ENCODE assay signal across 10 mouse cellular contexts in genomic region chr19:45013581-45014225, GRCm38 (mm10). TPM values are rescaled to one million over a fixed set of nuclear protein-coding genes. Genes with fewer than 3 reads are reported as not detected.
A peak's percentile ranks its signal among the peaks of the same experiment; 100 is the strongest.
DNase-seq lines count a peak whose midpoint lies in the region; ATAC-seq and TF ChIP-seq lines count a peak whose summit lies in the region.
"Had no signal": no experiment of that assay in that cellular context is flagged by ENCODE, and none has a peak within 500 bp of the region (broad histone marks: within the 10 kb centered on the region; RNA-seq: fewer than 3 reads in every experiment).

No protein-coding gene starts in this region.

- peak overlapping the region; percentile 52; the same call in 1 of the 2 replicates for H3K27ac ChIP-seq in heart, adult 2 months
- peak overlapping the region; percentile 99 for H3K27ac ChIP-seq in lung, embryonic 15.5 days
- peak overlapping the region; percentile 97 for H3K27ac ChIP-seq in intestine, embryonic 14.5 days (ENCODE audit: low read depth)
- H3K27ac ChIP-seq in small intestine, adult 2 months (ENCODE audit: insufficient read depth, low read depth, low read length) = peak overlapping the region; percentile 90

- H3K4me3 ChIP-seq in heart, adult 2 months = no peak overlapping the region
- H3K4me3 ChIP-seq in lung, embryonic 15.5 days = no peak overlapping the region
- H3K4me3 ChIP-seq in intestine, embryonic 14.5 days (ENCODE audit: low read depth, low read length) = 0 out of 2 replicates have a peak overlapping the region, but pooled peaks have one; percentile 56
- no peak overlapping the region for H3K4me3 ChIP-seq in small intestine, adult 2 months (ENCODE audit: low read depth, low read length)

- intact Hi-C loops in heart, adult 2 months (cut with DNase I) = loop anchor here (1.0 kb wide), 1 partner anchor 18 kb away; no protein-coding TSS in a partner anchor
- intact Hi-C loops in heart, postnatal 10 days (cut with DNase I) = no loop called here

- no peaks in the 10 kb centered on the region for H3K36me3 ChIP-seq in heart, adult 2 months (ENCODE audit: control insufficient read depth, insufficient read depth, low read length)
- peaks cover 26% of the 10 kb centered on the region for H3K36me3 ChIP-seq in lung, embryonic 15.5 days
- H3K36me3 ChIP-seq in intestine, embryonic 14.5 days (ENCODE audit: control insufficient read depth, insufficient read depth, low read length) = peaks cover 31% of the 10 kb centered on the region
- H3K36me3 ChIP-seq in small intestine, adult 2 months (ENCODE audit: control insufficient read depth, insufficient read depth, low read length) = peaks cover 29% of the 10 kb centered on the region

- H3K27me3 ChIP-seq in heart, adult 2 months (ENCODE audit: control insufficient read depth, insufficient read depth, low read length) = no peaks in the 10 kb centered on the region
- H3K27me3 ChIP-seq in lung, embryonic 15.5 days = no peaks in the 10 kb centered on the region
- H3K27me3 ChIP-seq in intestine, embryonic 14.5 days (replicated peaks; ENCODE audit: control insufficient read depth, insufficient read depth, low read length) = no peaks in the 10 kb centered on the region
- no peaks in the 10 kb centered on the region for H3K27me3 ChIP-seq in small intestine, adult 2 months (ENCODE audit: control insufficient read depth, insufficient read depth, low read length)

- 76% methylated on average over 6 of the region's 6 CpGs for WGBS in heart, adult 2 months
- WGBS in lung, embryonic 15.5 days = 58% methylated on average over 6 of the region's 6 CpGs
- WGBS in intestine, embryonic 14.5 days = 42% methylated on average over 6 of the region's 6 CpGs
- WGBS in small intestine, adult 2 months = 30% methylated on average over 6 of the region's 6 CpGs

- H3K4me1 ChIP-seq in heart, adult 2 months (ENCODE audit: control insufficient read depth, insufficient read depth, low read length) = peaks cover 6% of the 10 kb centered on the region
- H3K4me1 ChIP-seq in lung, embryonic 15.5 days = peaks cover 39% of the 10 kb centered on the region
- H3K4me1 ChIP-seq in intestine, embryonic 14.5 days (replicated peaks; ENCODE audit: control insufficient read depth, insufficient read depth, low read length) = peaks cover 28% of the 10 kb centered on the region
- peaks cover 17% of the 10 kb centered on the region for H3K4me1 ChIP-seq in small intestine, adult 2 months (ENCODE audit: control insufficient read depth, insufficient read depth, insufficient read length, low read length)

- TF ChIP-seq POLR2A in heart, adult 2 months (IDR thresholded peaks at IDR 0.05; ENCODE audit: insufficient read depth, low read depth, low read length) = no peak
- no peak for TF ChIP-seq POLR2A in small intestine, adult 2 months (IDR thresholded peaks at IDR 0.05; ENCODE audit: low read depth, low read length)

- DNase-seq in heart, adult 2 months = no peak
- no peak for DNase-seq in heart, postnatal 10 days
- no peak for DNase-seq in lung, postnatal 4 days
- no peak for DNase-seq in intestine, embryonic 14.5 days (ENCODE audit: low spot score)
- DNase-seq in layer of hippocampus, postnatal 25 days (ENCODE audit: extremely low spot score in 1 of 2, low spot score in 1 of 2) = no peak
- DNase-seq in MN1 (ENCODE audit: low spot score) = no peak
- DNase-seq: adrenal gland, postnatal 25 days; cerebellum, postnatal 14 days had no signal

- H3K4me2 ChIP-seq in lung, embryonic 15.5 days = peak overlapping the region; percentile 79; the same call in 1 of the 2 replicates
- H3K4me2 ChIP-seq in intestine, embryonic 14.5 days (ENCODE audit: low read length) = peak overlapping the region; percentile 97

- 0 out of 2 replicates have a peak, but pooled peaks have one; percentile 15 for TF ChIP-seq EP300 in heart, adult 2 months (IDR thresholded peaks at IDR 0.05; ENCODE audit: insufficient read depth, low read depth, low read length)

- no peak for TF ChIP-seq CTCF in heart, adult 2 months (IDR thresholded peaks at IDR 0.05)
- TF ChIP-seq CTCF in small intestine, adult 2 months (IDR thresholded peaks at IDR 0.05; ENCODE audit: extremely low read depth, insufficient read length, insufficient replicate concordance, low read depth, low read length) = no peak

- H3K9ac ChIP-seq in heart, adult 2 months (ENCODE audit: low read depth, low read length) = no peak overlapping the region
- H3K9ac ChIP-seq in lung, embryonic 15.5 days = peak overlapping the region; percentile 0; the same call in 1 of the 2 replicates
- H3K9ac ChIP-seq in intestine, embryonic 14.5 days (ENCODE audit: low read length) = no peak overlapping the region

- no peaks in the 10 kb centered on the region for H3K79me2 ChIP-seq in heart, adult 2 months (replicated peaks; ENCODE audit: control insufficient read depth, insufficient read depth, low read length)

- no peak for ATAC-seq in lung, embryonic 15.5 days (ENCODE audit: borderline replicate concordance, extremely low read depth, low FRiP score, low TSS enrichment)
- ATAC-seq in intestine, embryonic 14.5 days (replicated peaks; ENCODE audit: low FRiP score, low TSS enrichment, low read depth) = no peak

- H3K9me3 ChIP-seq in lung, embryonic 15.5 days = no peaks in the 10 kb centered on the region
- H3K9me3 ChIP-seq in intestine, embryonic 14.5 days (ENCODE audit: control insufficient read depth, low read length) = no peaks in the 10 kb centered on the region

RNA-seq across cellular contexts. Expression of gene Lzts2, which starts 0.5 kb away (rescaled TPM):
- 10 to 100 TPM; 59.1 to 68.1 TPM for total RNA-seq in heart, adult 2 months (2021)
- 48.8 and 61.6 TPM in 2 replicates for polyA plus RNA-seq in heart, adult 2 months (2012; rRNA removed)
- 10 to 100 TPM; 60.9 to 77.8 TPM for total RNA-seq in heart, postnatal 10 days (2021)
- 75.9 and 81.8 TPM in 2 replicates for polyA plus RNA-seq in lung, embryonic 15.5 days (2015; fragmentation: Nextera tagmentation; extraction: Ambion mirVana)
- 50.6 and 52.1 TPM in 2 replicates for polyA plus RNA-seq in intestine, embryonic 14.5 days (2014; fragmentation: Nextera tagmentation; extraction: Ambion mirVana)
- 40.3 and 50.4 TPM in 2 replicates for polyA plus RNA-seq in small intestine, adult 2 months (2012; rRNA removed)
- 10 to 100 TPM; 27.3 to 29.3 TPM for total RNA-seq in layer of hippocampus, postnatal 25 days (2021)

RNA-seq across cellular contexts. Expression of gene Mrpl43, which starts 7.5 kb away (rescaled TPM):
- 10 to 100 TPM; 45.6 to 53.6 TPM for total RNA-seq in heart, adult 2 months (2021)
- 55.8 and 64.7 TPM in 2 replicates for polyA plus RNA-seq in heart, adult 2 months (2012; rRNA removed)
- 10 to 100 TPM; 49.1 to 51.6 TPM for total RNA-seq in heart, postnatal 10 days (2021)
- polyA plus RNA-seq in lung, embryonic 15.5 days (2015; fragmentation: Nextera tagmentation; extraction: Ambion mirVana) = 70.1 and 70.8 TPM in 2 replicates
- 65.4 and 70.3 TPM in 2 replicates for polyA plus RNA-seq in intestine, embryonic 14.5 days (2014; fragmentation: Nextera tagmentation; extraction: Ambion mirVana)
- 71.9 and 126 TPM in 2 replicates for polyA plus RNA-seq in small intestine, adult 2 months (2012; rRNA removed)
- total RNA-seq in layer of hippocampus, postnatal 25 days (2021) = 10 to 100 TPM; 43.8 to 45.0 TPM

RNA-seq across cellular contexts. Expression of gene Twnk, which starts 8.2 kb away (rescaled TPM):
- total RNA-seq in heart, adult 2 months (2021) = 10 to 100 TPM; 29.3 to 32.1 TPM
- 11.9 and 21.9 TPM in 2 replicates for polyA plus RNA-seq in heart, adult 2 months (2012; rRNA removed)
- 10 to 100 TPM; 16.6 to 19.1 TPM for total RNA-seq in heart, postnatal 10 days (2021)
- polyA plus RNA-seq in lung, embryonic 15.5 days (2015; fragmentation: Nextera tagmentation; extraction: Ambion mirVana) = 17.8 and 20.8 TPM in 2 replicates
- 16.7 and 18.4 TPM in 2 replicates for polyA plus RNA-seq in intestine, embryonic 14.5 days (2014; fragmentation: Nextera tagmentation; extraction: Ambion mirVana)
- 4.1 and 5.9 TPM in 2 replicates for polyA plus RNA-seq in small intestine, adult 2 months (2012; rRNA removed)
- 10 to 100 TPM; 15.4 to 15.5 TPM for total RNA-seq in layer of hippocampus, postnatal 25 days (2021)

RNA-seq across cellular contexts. Expression of gene Sema4g, which starts 24.8 kb away (rescaled TPM):
- under 1 TPM; 0.32 to 0.37 TPM for total RNA-seq in heart, adult 2 months (2021)
- polyA plus RNA-seq in heart, adult 2 months (2012; rRNA removed) = 0.94 and 1.2 TPM in 2 replicates
- total RNA-seq in heart, postnatal 10 days (2021) = 1 to 10 TPM; 1.1 TPM
- 1.3 and 1.7 TPM in 2 replicates for polyA plus RNA-seq in lung, embryonic 15.5 days (2015; fragmentation: Nextera tagmentation; extraction: Ambion mirVana)
- polyA plus RNA-seq in intestine, embryonic 14.5 days (2014; fragmentation: Nextera tagmentation; extraction: Ambion mirVana) = 14.5 and 16.3 TPM in 2 replicates
- 139 and 344 TPM in 2 replicates for polyA plus RNA-seq in small intestine, adult 2 months (2012; rRNA removed)
- total RNA-seq in layer of hippocampus, postnatal 25 days (2021) = 10 to 100 TPM; 24.8 to 29.1 TPM

RNA-seq across cellular contexts. Expression of gene Pdzd7, which starts 31.8 kb away (rescaled TPM):
- under 1 TPM in 1 of 2 experiments, not detected in 1; 0.08 TPM for total RNA-seq in heart, adult 2 months (2021)
- 0.38 and 0.43 TPM in 2 replicates for polyA plus RNA-seq in heart, adult 2 months (2012; rRNA removed)
- total RNA-seq in heart, postnatal 10 days (2021) = under 1 TPM in 1 of 2 experiments, not detected in 1; 0.22 TPM
- 0.30 and 0.34 TPM in 2 replicates for polyA plus RNA-seq in lung, embryonic 15.5 days (2015; fragmentation: Nextera tagmentation; extraction: Ambion mirVana)
- polyA plus RNA-seq in intestine, embryonic 14.5 days (2014; fragmentation: Nextera tagmentation; extraction: Ambion mirVana) = 0.42 and 0.55 TPM in 2 replicates
- 0.29 and 1.2 TPM in 2 replicates for polyA plus RNA-seq in small intestine, adult 2 months (2012; rRNA removed)
- total RNA-seq in layer of hippocampus, postnatal 25 days (2021) = 1 to 10 TPM; 1.8 to 2.9 TPM
